Mouse (Mus musculus) lung, embryonic 14.5 days (tissue): ENCODE results near the gene Jchain. TPM values are rescaled to one million over a fixed set of nuclear protein-coding genes. Genes with fewer than 3 reads are reported as not detected.
A peak's percentile ranks its signal among the peaks of the same experiment; 100 is the strongest.

ENCODE experiments used
- ATAC-seq: fragments of 200-750 bp; cut with Nextera tagmentation; 2 replicates; pipeline ENCODE4 v1.8.0; 2017; ENCODE audit warnings: mild to moderate bottlenecking, moderate TSS enrichment, moderate library complexity; ENCODE audit not compliant: insufficient read depth
- DNase-seq: peaks from one replicate; pipeline ENCODE4 v3.0.0-alpha.2; 2015
- H3K27ac ChIP-seq: fragments of 300-500 bp; sonication (generic); 2 replicates; pipeline ENCODE4 v1.5.1; 2014; ENCODE audit warnings: low read depth, mild to moderate bottlenecking, moderate library complexity
- H3K27me3 ChIP-seq: fragments of 300-500 bp; sonication (generic); 2 replicates; pipeline ENCODE4 v1.6.1; 2014; ENCODE audit warnings: low read length, control low read depth; ENCODE audit not compliant: insufficient read depth
- H3K36me3 ChIP-seq: fragments of 300-500 bp; sonication (generic); 2 replicates; pipeline ENCODE4 v1.6.1; 2014; ENCODE audit warnings: control low read depth; ENCODE audit not compliant: insufficient read depth
- H3K4me1 ChIP-seq: fragments of 300-500 bp; sonication (generic); 2 replicates; pipeline ENCODE4 v1.6.1; 2014; ENCODE audit warnings: antibody characterized with exemption, control low read depth; ENCODE audit not compliant: insufficient read depth
- H3K4me2 ChIP-seq: fragments of 300-500 bp; sonication (generic); 2 replicates; pipeline ENCODE4 v1.6.1; 2014; ENCODE audit warnings: mild to moderate bottlenecking
- H3K4me3 ChIP-seq: fragments of 300-500 bp; sonication (generic); 2 replicates; pipeline ENCODE4 v1.5.1; 2014; ENCODE audit warnings: low read depth, low read length
- H3K9ac ChIP-seq: fragments of 300-500 bp; sonication (generic); 2 replicates; pipeline ENCODE4 v1.6.1; 2014
- H3K9me3 ChIP-seq: fragments of 300-500 bp; sonication (generic); 2 replicates; pipeline ENCODE4 v1.6.1; 2016; ENCODE audit warnings: low read depth, low read length, control low read depth
- CTCF ChIP-seq: IDR thresholded peaks from 2 replicates; pipeline ENCODE4 v1.5.1; 2016; ENCODE audit warnings: antibody characterized with exemption, low read depth
- WGBS: fragments of 180-500 bp; shearing (Covaris S2); extraction: QIAGEN DNeasy Blood & Tissue Kit; methylation state at CpG from one replicate; pipeline ENCODE4 v1.1.7; 2014; 5-methylcytosine and 5-hydroxymethylcytosine counted together
- polyA plus RNA-seq: library from polyadenylated mRNA; unstranded; fragments of >200 nt; fragmentation: Nextera tagmentation; extraction: Ambion mirVana; gene quantifications from 2 replicates; pipeline ENCODE4 v1.2.1, GENCODE M21; 2014

Jchain gene
- polyA plus RNA-seq, 1 experiment from 2014 or later: not detected

- no peaks in the 10 kb centered on the region for H3K36me3 ChIP-seq
- no peaks in the 10 kb centered on the region for H3K9me3 ChIP-seq
- H3K9ac ChIP-seq: no peak overlapping the region
- no peak overlapping the region for H3K4me2 ChIP-seq
- 5% methylated on average over 2 of the region's 2 CpGs for WGBS
- TF ChIP-seq CTCF: peak; percentile 77
- ATAC-seq: peak; percentile 70; the same call in 1 of the 2 replicates
- no peak overlapping the region for H3K4me3 ChIP-seq
- no peak overlapping the region for H3K27ac ChIP-seq
- DNase-seq: peak; percentile 82
- no peaks in the 10 kb centered on the region for H3K4me1 ChIP-seq
- H3K27me3 ChIP-seq: no peaks in the 10 kb centered on the region
Observed at GRCm38 (mm10) chr5:88519232-88519631, 8.5 kb downstream of the Jchain start.

GRCm38 (mm10) chr5:88508990-88509389, 18.7 kb downstream of the Jchain start:
- H3K9me3 ChIP-seq: no peaks in the 10 kb centered on the region
- no peaks in the 10 kb centered on the region for H3K36me3 ChIP-seq
- no peak for TF ChIP-seq CTCF
- no peaks in the 10 kb centered on the region for H3K4me1 ChIP-seq
- no peak overlapping the region for H3K4me3 ChIP-seq
- no peak for DNase-seq
- H3K9ac ChIP-seq: no peak overlapping the region
- H3K27me3 ChIP-seq: no peaks in the 10 kb centered on the region
- no peak for ATAC-seq
- no peak overlapping the region for H3K4me2 ChIP-seq
- WGBS: 81% methylated on average over 1 of the region's 1 CpGs
- no peak overlapping the region for H3K27ac ChIP-seq

GRCm38 (mm10) chr5:88508555-88508954, 19.1 kb downstream of the Jchain start:
- no peak for ATAC-seq
- H3K36me3 ChIP-seq: no peaks in the 10 kb centered on the region

DNA sequence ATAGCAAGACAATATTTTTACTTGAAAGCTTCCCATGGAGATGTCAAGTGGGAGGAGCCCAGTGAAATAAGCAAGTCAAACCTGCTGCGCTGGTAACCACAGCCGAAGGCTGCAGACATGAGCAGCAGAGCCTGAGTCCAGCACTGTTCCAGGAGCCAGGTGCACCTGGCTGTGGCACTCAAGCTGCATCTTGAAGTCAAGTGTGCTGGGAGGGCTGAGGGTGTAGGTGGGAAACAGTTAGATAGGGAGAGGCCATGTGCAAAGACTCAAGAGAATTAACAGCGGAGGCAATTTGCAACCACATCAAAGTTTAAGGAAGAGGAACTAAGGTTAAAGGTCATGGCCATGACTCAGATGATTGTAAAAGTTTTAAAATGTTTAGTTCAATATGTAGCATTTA, 27.9 kb downstream of the Jchain start:
- H3K27me3 ChIP-seq: no peaks in the 10 kb centered on the region

More at GRCm38 (mm10) chr5:88508555-88508954, 19.1 kb downstream of the Jchain start:
- Histone ChIP-seq H3K4me1 (no peaks in the 10 kb centered on the region), H3K4me2 (no peak overlapping the region), H3K27me3 (no peaks in the 10 kb centered on the region), H3K27ac (no peak overlapping the region), H3K9me3 (no peaks in the 10 kb centered on the region), H3K4me3 (no peak overlapping the region), H3K9ac (no peak overlapping the region)
- 61% methylated on average over 1 of the region's 1 CpGs for WGBS
- no peak for DNase-seq
- TF ChIP-seq CTCF: no peak

DNA sequence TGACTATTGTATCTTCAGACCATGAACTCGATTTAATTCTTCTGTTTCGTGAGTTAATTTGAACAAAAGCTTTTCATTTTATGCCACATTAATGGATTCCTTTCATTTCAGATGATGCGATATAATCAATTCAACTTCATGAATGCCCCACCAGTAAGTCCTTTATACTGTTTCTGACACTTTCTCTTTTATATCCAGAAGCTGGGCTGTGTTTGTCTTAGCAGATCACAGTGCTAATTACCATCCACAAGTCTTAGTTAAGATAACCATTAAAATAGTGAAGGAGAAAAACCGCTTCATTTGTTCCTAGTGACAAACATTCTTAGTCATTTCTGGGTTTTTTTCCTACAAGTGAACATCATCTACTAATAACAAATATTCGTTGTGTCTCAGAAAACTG, 36.6 kb downstream of the Jchain start:
- H3K4me1 ChIP-seq: no peaks in the 10 kb centered on the region
- no peaks in the 10 kb centered on the region for H3K27me3 ChIP-seq
- no peak for ATAC-seq
- no peak for TF ChIP-seq CTCF
- no peak overlapping the region for H3K4me2 ChIP-seq
- no peaks in the 10 kb centered on the region for H3K9me3 ChIP-seq
- H3K27ac ChIP-seq: no peak overlapping the region
- H3K4me3 ChIP-seq: no peak overlapping the region
- H3K36me3 ChIP-seq: no peaks in the 10 kb centered on the region
- WGBS: 80% methylated on average over 5 of the region's 5 CpGs
- DNase-seq: no peak
- H3K9ac ChIP-seq: no peak overlapping the region

More for the DNA sequence above, 27.9 kb downstream of the Jchain start:
- no peak overlapping the region for H3K9ac ChIP-seq
- no peak overlapping the region for H3K4me3 ChIP-seq
- H3K9me3 ChIP-seq: no peaks in the 10 kb centered on the region
- H3K36me3 ChIP-seq: no peaks in the 10 kb centered on the region
- WGBS: 53% methylated on average over 3 of the region's 3 CpGs
- ATAC-seq: peak; percentile 89
- no peaks in the 10 kb centered on the region for H3K4me1 ChIP-seq
- TF ChIP-seq CTCF: no peak
- peak; percentile 28 for DNase-seq
- H3K27ac ChIP-seq: no peak overlapping the region
- no peak overlapping the region for H3K4me2 ChIP-seq

DNA sequence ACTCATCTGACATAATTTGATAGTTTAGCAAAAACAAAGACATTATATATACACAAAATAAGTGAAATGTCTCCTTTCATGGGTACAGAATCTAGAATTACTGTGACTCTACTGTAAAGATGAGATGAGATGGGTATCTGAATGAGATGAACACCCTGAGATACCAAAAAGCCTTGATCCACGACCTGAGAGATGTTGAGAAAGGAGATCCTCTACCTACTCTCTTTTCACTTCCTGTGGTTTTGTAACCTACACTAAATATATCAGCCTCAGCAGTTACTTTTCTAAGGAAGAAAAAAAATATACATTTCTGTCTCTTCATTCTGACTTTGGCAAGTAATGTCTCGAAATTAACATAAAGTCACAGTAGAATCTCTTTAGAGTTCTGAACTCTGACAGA, 38.7 kb downstream of the Jchain start:
- WGBS: 47% methylated on average over 2 of the region's 2 CpGs
- no peak for TF ChIP-seq CTCF

DNA sequence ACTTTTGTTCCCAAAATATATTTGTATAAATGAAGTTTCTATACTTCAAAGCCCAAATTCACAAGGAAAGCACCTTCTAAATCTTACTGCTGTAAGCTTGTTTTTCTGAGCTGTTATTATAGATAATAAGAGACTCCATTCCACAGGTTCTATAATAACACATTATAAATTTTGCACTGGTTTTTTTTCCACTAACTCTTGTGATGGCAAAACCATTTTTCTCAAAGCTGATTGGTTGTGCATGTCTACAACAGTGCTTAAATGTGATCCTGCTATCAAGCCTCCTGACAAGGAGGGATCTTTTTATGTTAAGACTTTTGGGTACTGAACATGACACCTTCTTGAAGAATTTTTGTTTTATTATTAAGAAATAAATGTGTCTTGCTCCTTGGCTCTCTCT, 40.0 kb downstream of the Jchain start, which contains the start of gene Enam:
Enam (plus strand) TSS at position 301 of the 400 bp plus-strand sequence.
- DNase-seq: no peak
- H3K4me1 ChIP-seq: no peaks in the 10 kb centered on the region
- no peaks in the 10 kb centered on the region for H3K27me3 ChIP-seq
- H3K27ac ChIP-seq: no peak within 1 kb of the TSS
- no peak within 1 kb of the TSS for H3K4me3 ChIP-seq
- no peak for TF ChIP-seq CTCF
- ATAC-seq: no peak
- H3K4me2 ChIP-seq: no peak within 1 kb of the TSS
- H3K9ac ChIP-seq: no peak within 1 kb of the TSS
- H3K36me3 ChIP-seq: no peaks in the 10 kb centered on the region
- H3K9me3 ChIP-seq: no peaks in the 10 kb centered on the region

More for the DNA sequence above, 38.7 kb downstream of the Jchain start:
- no peaks in the 10 kb centered on the region for H3K36me3 ChIP-seq
- no peaks in the 10 kb centered on the region for H3K27me3 ChIP-seq
- no peaks in the 10 kb centered on the region for H3K9me3 ChIP-seq
- no peak for ATAC-seq
- H3K4me1 ChIP-seq: no peaks in the 10 kb centered on the region
- H3K9ac ChIP-seq: no peak overlapping the region
- DNase-seq: no peak
- no peak overlapping the region for H3K4me3 ChIP-seq
- no peak overlapping the region for H3K4me2 ChIP-seq
- H3K27ac ChIP-seq: no peak overlapping the region

Other genes starting within 250 kb of the Jchain start
- gene Prol1, start 210.6 kb downstream of the Jchain start, polyA plus RNA-seq: not detected in 2 replicates
- not detected in 2 replicates for gene Amtn, start 151.8 kb downstream of the Jchain start, polyA plus RNA-seq
- not detected in 2 replicates for gene Ambn, start 71.9 kb downstream of the Jchain start, polyA plus RNA-seq
- gene Enam, start 39.9 kb downstream of the Jchain start, polyA plus RNA-seq: not detected in 2 replicates
- 66.8 and 67.9 TPM in 2 replicates for gene Utp3, start 26.6 kb upstream of the Jchain start, polyA plus RNA-seq
- gene Rufy3, start 37.1 kb upstream of the Jchain start, polyA plus RNA-seq: 11.9 and 14.0 TPM in 2 replicates
- gene Grsf1, start 148.3 kb upstream of the Jchain start, polyA plus RNA-seq: 71.4 and 73.3 TPM in 2 replicates
- 16.0 and 17.1 TPM in 2 replicates for gene Mob1b, start 193.0 kb upstream of the Jchain start, polyA plus RNA-seq
- 61.5 and 61.7 TPM in 2 replicates for gene Dck, start 237.1 kb upstream of the Jchain start, polyA plus RNA-seq